Mouse (Mus musculus) ES-E14 (cell line): Measurements from ENCODE around the gene Xcl1.

ENCODE experiments used
- MAFK ChIP-seq: IDR thresholded peaks from 2 replicates; pipeline ENCODE4 v1.6.1; 2014; ENCODE audit warnings: mild to moderate bottlenecking, low read depth, low read length, inconsistent platforms; ENCODE audit not compliant: insufficient read depth
- ZNF384 ChIP-seq: IDR thresholded peaks from 2 replicates; pipeline ENCODE4 v1.6.1; 2012; ENCODE audit warnings: low read depth, low read length, inconsistent platforms

DNA sequence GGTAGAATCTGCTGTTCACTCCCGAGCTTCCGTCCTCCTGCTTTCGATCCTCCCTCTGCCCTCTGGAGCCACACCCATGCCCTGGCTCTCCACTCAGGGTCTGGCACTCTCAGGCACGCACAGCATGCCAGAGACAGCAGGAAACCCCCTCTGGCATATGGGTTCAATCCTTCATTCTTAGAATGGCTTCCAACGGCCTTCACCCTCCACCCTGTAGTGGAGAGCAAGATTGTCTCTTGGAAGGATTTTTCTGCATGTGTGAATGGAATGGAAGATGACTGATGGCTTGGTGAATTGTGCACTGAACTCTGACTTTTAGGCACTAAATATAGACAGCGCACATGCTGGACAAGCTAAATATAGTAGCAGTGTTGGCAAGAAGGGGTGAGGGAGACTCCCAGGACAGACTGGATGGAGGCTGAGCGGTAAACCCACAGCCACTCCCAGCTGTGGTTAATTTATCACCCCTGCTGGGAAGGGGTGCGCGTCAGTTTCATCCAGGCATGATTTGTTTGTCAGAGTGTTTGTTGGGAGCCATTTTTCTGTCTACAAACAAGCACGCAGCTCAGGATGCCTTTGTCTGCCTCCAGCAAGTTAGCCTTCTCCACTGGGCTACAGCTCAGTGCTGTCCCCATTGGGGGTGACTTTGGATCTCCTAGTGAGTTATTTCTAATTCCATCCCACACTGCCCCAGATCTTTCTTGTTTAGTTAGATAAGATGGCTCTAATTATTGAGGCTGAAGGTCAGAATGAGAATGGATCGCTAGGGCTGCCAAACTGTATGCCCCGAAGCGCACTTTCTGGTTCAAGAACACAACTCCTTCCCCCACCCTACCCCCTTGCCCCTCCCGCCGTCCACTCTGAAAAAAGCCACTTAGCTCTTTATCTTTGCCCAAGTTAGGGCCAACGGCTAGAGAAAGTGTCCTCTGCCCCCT is 38.8 kb downstream of the Xcl1 start:
- TF ChIP-seq MAFK (no peak), ZNF384 (no peak)
